Mouse (Mus musculus): Measurements from ENCODE around the gene Lcor. TPM values are rescaled to one million over a fixed set of nuclear protein-coding genes. Genes with fewer than 3 reads are reported as not detected.

Gene Lcor
- 7.2 and 8.2 TPM in 2 replicates for polyA plus RNA-seq (2015; fragmentation: Nextera tagmentation; extraction: Ambion mirVana)

GRCm38 (mm10) chr19:41482190-41482908, at the start of gene Lcor:
Lcor (plus strand) TSS chr19:41482637.
- Histone ChIP-seq H3K4me1 (ENCODE audit: control insufficient read depth, insufficient read depth, low read length) (peaks cover 19% of the 10 kb centered on the region), H3K4me2 (ENCODE audit: low read depth, low read length) (peak within 1 kb of the TSS; percentile 88), H3K9ac (ENCODE audit: low read length) (peak within 1 kb of the TSS; percentile 99), H3K9me3 (replicated peaks; ENCODE audit: control insufficient read depth, low read length) (no peaks in the 10 kb centered on the region), H3K27me3 (ENCODE audit: control insufficient read depth, insufficient read depth, low read length) (no peaks in the 10 kb centered on the region), H3K27ac (ENCODE audit: low read length) (peak within 1 kb of the TSS; percentile 99), H3K36me3 (ENCODE audit: control insufficient read depth, insufficient read depth) (no peaks in the 10 kb centered on the region), H3K4me3 (ENCODE audit: low read length) (peak within 1 kb of the TSS; percentile 99)
- WGBS = under 1% methylated on average over 56 of the region's 92 CpGs
- peak; percentile 92 for ATAC-seq (replicated peaks; ENCODE audit: extremely low read depth, insufficient read depth, low FRiP score)

- WGBS = 79% methylated on average over 10 of the region's 10 CpGs
- H3K9me3 ChIP-seq (replicated peaks; ENCODE audit: control insufficient read depth, low read length) = no peaks in the 10 kb centered on the region
- H3K36me3 ChIP-seq (ENCODE audit: control insufficient read depth, insufficient read depth) = no peaks in the 10 kb centered on the region
- H3K4me1 ChIP-seq (ENCODE audit: control insufficient read depth, insufficient read depth, low read length) = no peaks in the 10 kb centered on the region
- no peaks in the 10 kb centered on the region for H3K27me3 ChIP-seq (ENCODE audit: control insufficient read depth, insufficient read depth, low read length)
- H3K9ac ChIP-seq (ENCODE audit: low read length) = no peak overlapping the region
- H3K27ac ChIP-seq (ENCODE audit: low read length) = no peak overlapping the region
- H3K4me3 ChIP-seq (ENCODE audit: low read length) = no peak overlapping the region
- no peak for ATAC-seq (replicated peaks; ENCODE audit: extremely low read depth, insufficient read depth, low FRiP score)
- no peak overlapping the region for H3K4me2 ChIP-seq (ENCODE audit: low read depth, low read length)
These were observed 47.1 kb upstream of the Lcor start for GRCm38 (mm10) chr19:41435366-41435765.

GRCm38 (mm10) chr19:41436461-41436860, 46.0 kb upstream of the Lcor start:
- Histone ChIP-seq H3K4me2 (ENCODE audit: low read depth, low read length) (no peak overlapping the region), H3K9ac (ENCODE audit: low read length) (no peak overlapping the region), H3K9me3 (replicated peaks; ENCODE audit: control insufficient read depth, low read length) (no peaks in the 10 kb centered on the region), H3K27ac (ENCODE audit: low read length) (no peak overlapping the region), H3K4me3 (ENCODE audit: low read length) (no peak overlapping the region), H3K27me3 (ENCODE audit: control insufficient read depth, insufficient read depth, low read length) (peaks cover 3% of the 10 kb centered on the region; the same call in 1 of the 2 replicates), H3K4me1 (ENCODE audit: control insufficient read depth, insufficient read depth, low read length) (no peaks in the 10 kb centered on the region), H3K36me3 (ENCODE audit: control insufficient read depth, insufficient read depth) (no peaks in the 10 kb centered on the region)
- ATAC-seq (replicated peaks; ENCODE audit: extremely low read depth, insufficient read depth, low FRiP score) = no peak
- 92% methylated on average over 9 of the region's 9 CpGs for WGBS

- Histone ChIP-seq H3K4me2 (ENCODE audit: low read depth, low read length) (no peak overlapping the region), H3K9me3 (replicated peaks; ENCODE audit: control insufficient read depth, low read length) (no peaks in the 10 kb centered on the region), H3K36me3 (ENCODE audit: control insufficient read depth, insufficient read depth) (no peaks in the 10 kb centered on the region), H3K4me3 (ENCODE audit: low read length) (no peak overlapping the region), H3K9ac (ENCODE audit: low read length) (no peak overlapping the region), H3K4me1 (ENCODE audit: control insufficient read depth, insufficient read depth, low read length) (peaks cover 3% of the 10 kb centered on the region; the same call in 1 of the 2 replicates), H3K27me3 (ENCODE audit: control insufficient read depth, insufficient read depth, low read length) (peaks cover 3% of the 10 kb centered on the region; the same call in 1 of the 2 replicates), H3K27ac (ENCODE audit: low read length) (no peak overlapping the region)
- no peak for ATAC-seq (replicated peaks; ENCODE audit: extremely low read depth, insufficient read depth, low FRiP score)
- WGBS = 74% methylated on average over 6 of the region's 6 CpGs
These were observed 43.5 kb upstream of the Lcor start for GRCm38 (mm10) chr19:41438953-41439352.

- Histone ChIP-seq H3K36me3 (ENCODE audit: control insufficient read depth, insufficient read depth) (no peaks in the 10 kb centered on the region), H3K4me1 (ENCODE audit: control insufficient read depth, insufficient read depth, low read length) (peaks cover 3% of the 10 kb centered on the region; the same call in 1 of the 2 replicates), H3K9me3 (replicated peaks; ENCODE audit: control insufficient read depth, low read length) (no peaks in the 10 kb centered on the region), H3K27ac (ENCODE audit: low read length) (no peak overlapping the region), H3K27me3 (ENCODE audit: control insufficient read depth, insufficient read depth, low read length) (peaks cover 3% of the 10 kb centered on the region; the same call in 1 of the 2 replicates), H3K9ac (ENCODE audit: low read length) (no peak overlapping the region), H3K4me3 (ENCODE audit: low read length) (no peak overlapping the region), H3K4me2 (ENCODE audit: low read depth, low read length) (no peak overlapping the region)
- 30% methylated on average over 3 of the region's 3 CpGs for WGBS
- ATAC-seq (replicated peaks; ENCODE audit: extremely low read depth, insufficient read depth, low FRiP score) = no peak
These were observed 41.0 kb upstream of the Lcor start for GRCm38 (mm10) chr19:41441446-41441845.

GRCm38 (mm10) chr19:41441911-41442607, 40.4 kb upstream of the Lcor start:
- no peak for ATAC-seq (replicated peaks; ENCODE audit: extremely low read depth, insufficient read depth, low FRiP score)
- H3K27ac ChIP-seq (ENCODE audit: low read length) = no peak overlapping the region

GRCm38 (mm10) chr19:41442608-41442969, 39.8 kb upstream of the Lcor start:
- ATAC-seq (replicated peaks; ENCODE audit: extremely low read depth, insufficient read depth, low FRiP score) = no peak
- no peaks in the 10 kb centered on the region for H3K36me3 ChIP-seq (ENCODE audit: control insufficient read depth, insufficient read depth)
- no peaks in the 10 kb centered on the region for H3K9me3 ChIP-seq (replicated peaks; ENCODE audit: control insufficient read depth, low read length)
- H3K4me2 ChIP-seq (ENCODE audit: low read depth, low read length) = peak overlapping the region; percentile 67
- 14% methylated on average over 6 of the region's 6 CpGs for WGBS
- peaks cover 3% of the 10 kb centered on the region; the same call in 1 of the 2 replicates for H3K27me3 ChIP-seq (ENCODE audit: control insufficient read depth, insufficient read depth, low read length)
- peaks cover 3% of the 10 kb centered on the region; the same call in 1 of the 2 replicates for H3K4me1 ChIP-seq (ENCODE audit: control insufficient read depth, insufficient read depth, low read length)
- no peak overlapping the region for H3K27ac ChIP-seq (ENCODE audit: low read length)
- H3K9ac ChIP-seq (ENCODE audit: low read length) = no peak overlapping the region
- H3K4me3 ChIP-seq (ENCODE audit: low read length) = peak overlapping the region; percentile 45

More at GRCm38 (mm10) chr19:41441911-41442607, 40.4 kb upstream of the Lcor start:
- Histone ChIP-seq H3K27me3 (ENCODE audit: control insufficient read depth, insufficient read depth, low read length) (peaks cover 3% of the 10 kb centered on the region; the same call in 1 of the 2 replicates), H3K4me1 (ENCODE audit: control insufficient read depth, insufficient read depth, low read length) (peaks cover 3% of the 10 kb centered on the region; the same call in 1 of the 2 replicates), H3K4me3 (ENCODE audit: low read length) (peak overlapping the region; percentile 45), H3K36me3 (ENCODE audit: control insufficient read depth, insufficient read depth) (no peaks in the 10 kb centered on the region), H3K9me3 (replicated peaks; ENCODE audit: control insufficient read depth, low read length) (no peaks in the 10 kb centered on the region), H3K4me2 (ENCODE audit: low read depth, low read length) (peak overlapping the region; percentile 67), H3K9ac (ENCODE audit: low read length) (no peak overlapping the region)
- 9% methylated on average over 20 of the region's 20 CpGs for WGBS

- H3K27ac ChIP-seq (ENCODE audit: low read length) = no peak overlapping the region
- WGBS = 45% methylated on average over 8 of the region's 8 CpGs
- H3K36me3 ChIP-seq (ENCODE audit: control insufficient read depth, insufficient read depth) = no peaks in the 10 kb centered on the region
- H3K27me3 ChIP-seq (ENCODE audit: control insufficient read depth, insufficient read depth, low read length) = peaks cover 3% of the 10 kb centered on the region; the same call in 1 of the 2 replicates
- H3K4me2 ChIP-seq (ENCODE audit: low read depth, low read length) = no peak overlapping the region
- no peak overlapping the region for H3K4me3 ChIP-seq (ENCODE audit: low read length)
- peaks cover 3% of the 10 kb centered on the region; the same call in 1 of the 2 replicates for H3K4me1 ChIP-seq (ENCODE audit: control insufficient read depth, insufficient read depth, low read length)
- no peak for ATAC-seq (replicated peaks; ENCODE audit: extremely low read depth, insufficient read depth, low FRiP score)
- no peak overlapping the region for H3K9ac ChIP-seq (ENCODE audit: low read length)
- no peaks in the 10 kb centered on the region for H3K9me3 ChIP-seq (replicated peaks; ENCODE audit: control insufficient read depth, low read length)
These were observed 37.9 kb upstream of the Lcor start for GRCm38 (mm10) chr19:41444491-41444890.

All from heart, embryonic 16.5 days (tissue).